Mouse (Mus musculus): ENCODE measurements around the gene Ptp4a2. TPM values are rescaled to one million over a fixed set of nuclear protein-coding genes. Genes with fewer than 3 reads are reported as not detected.
A peak's percentile ranks its signal among the peaks of the same experiment; 100 is the strongest.

The Ptp4a2 gene
- total RNA-seq, 2 experiments from 2014 or later: 569 to 658 TPM

- intact Hi-C loops (cut with DNase I): loop anchor here (5.0 kb wide), 2 partner anchors 34 to 81 kb away; no protein-coding TSS in a partner anchor
- TF ChIP-seq CTCF (IDR thresholded peaks at IDR 0.05): no peak
- peak overlapping the region; percentile 68; the same call in 1 of the 2 replicates for H3K27ac ChIP-seq
- no peak overlapping the region for H3K4me3 ChIP-seq
- DNase-seq: no peak
These were observed 27.5 kb upstream of the Ptp4a2 start for GRCm38 (mm10) chr4:129783506-129783905.

DNA sequence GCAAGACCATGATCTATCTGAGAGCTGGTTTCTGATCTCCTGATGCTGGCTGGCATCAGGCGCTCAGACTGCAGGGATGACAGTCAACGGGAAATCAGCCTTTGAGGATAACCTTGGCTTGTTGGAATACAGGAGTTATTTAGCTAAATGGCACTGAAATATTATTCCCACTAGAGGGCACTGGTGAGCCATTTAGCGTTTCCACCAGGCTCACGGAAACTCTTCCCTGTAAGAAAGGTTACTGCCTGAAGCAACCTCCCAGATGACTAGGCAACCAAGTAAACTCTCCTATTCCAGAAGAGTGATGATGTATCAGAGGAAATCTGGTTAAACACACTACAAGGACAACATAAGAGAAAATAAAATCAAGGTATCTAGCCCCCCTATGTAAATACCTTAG is 25.8 kb upstream of the Ptp4a2 start:
- TF ChIP-seq CTCF (IDR thresholded peaks at IDR 0.05): peak; percentile 97; the same call in 1 of the 2 replicates
- intact Hi-C loops (cut with DNase I): loop anchor here (1.0 to 5.0 kb wide), 3 partner anchors 52 to 302 kb away; no protein-coding TSS in a partner anchor
- DNase-seq: peak; percentile 58
- Histone ChIP-seq H3K4me3 (no peak overlapping the region), H3K27ac (0 out of 2 replicates have a peak overlapping the region, but pooled peaks have one; percentile 28)

- no peak for DNase-seq
- no peak for TF ChIP-seq CTCF (IDR thresholded peaks at IDR 0.05)
- intact Hi-C loops (cut with DNase I): loop anchor here (5.0 kb wide), 2 partner anchors 49 to 299 kb away; no protein-coding TSS in a partner anchor
- Histone ChIP-seq H3K4me3 (no peak overlapping the region), H3K27ac (peak overlapping the region; percentile 35; the same call in 1 of the 2 replicates)
These were observed 22.3 kb upstream of the Ptp4a2 start for GRCm38 (mm10) chr4:129788693-129789092.

DNA sequence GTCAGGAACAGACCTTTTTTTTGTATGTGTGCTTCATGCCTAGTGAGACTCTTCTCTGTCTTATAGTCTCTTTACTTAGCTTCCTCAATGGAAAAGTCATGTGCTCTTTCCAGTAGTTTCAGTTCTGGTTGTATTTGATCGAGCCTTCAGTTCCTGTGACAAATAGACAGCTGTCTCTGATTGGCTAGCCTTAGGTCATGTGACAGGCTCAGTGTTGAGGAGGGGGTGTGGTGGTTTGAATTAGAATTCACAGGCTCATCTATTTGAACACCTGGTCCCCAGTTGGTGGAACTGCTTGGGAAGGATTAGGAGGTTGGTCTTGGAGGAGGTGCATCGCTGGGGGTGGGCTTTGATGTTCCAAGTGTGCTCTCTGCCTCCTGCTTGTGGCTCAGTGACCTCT is 21.4 kb upstream of the Ptp4a2 start:
- no peak overlapping the region for H3K4me3 ChIP-seq
- no peak for TF ChIP-seq CTCF (IDR thresholded peaks at IDR 0.05)
- no peak overlapping the region for H3K27ac ChIP-seq
- DNase-seq: no peak
- intact Hi-C loops (cut with DNase I): loop anchor here (5.0 kb wide), 2 partner anchors 48 to 298 kb away; no protein-coding TSS in a partner anchor

DNA sequence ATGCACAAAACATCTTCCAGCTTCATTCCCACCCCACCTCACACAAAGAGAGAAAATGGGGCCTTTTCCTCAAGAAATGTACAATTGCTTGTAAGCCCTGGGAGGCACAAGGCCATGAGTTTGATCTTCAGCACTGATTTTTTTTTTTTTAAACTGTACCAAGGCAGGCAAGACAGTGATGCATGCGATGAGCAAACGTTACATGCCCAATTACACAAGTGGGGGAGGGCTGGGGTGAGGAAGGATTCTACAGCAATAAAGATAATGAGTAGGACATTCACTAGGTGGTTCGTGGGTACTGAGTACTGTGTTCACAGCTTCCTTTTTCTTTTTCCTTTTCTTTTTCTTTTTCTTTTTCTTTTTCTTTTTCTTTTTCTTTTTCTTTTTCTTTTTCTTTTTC is 20.5 kb upstream of the Ptp4a2 start:
- DNase-seq: no peak
- H3K27ac ChIP-seq: no peak overlapping the region
- intact Hi-C loops (cut with DNase I): no loop called here
- no peak for TF ChIP-seq CTCF (IDR thresholded peaks at IDR 0.05)
- no peak overlapping the region for H3K4me3 ChIP-seq

GRCm38 (mm10) chr4:129791399-129791798 is 19.6 kb upstream of the Ptp4a2 start:
- no peak for TF ChIP-seq CTCF (IDR thresholded peaks at IDR 0.05)
- no peak overlapping the region for H3K4me3 ChIP-seq
- peak; percentile 31 for DNase-seq
- H3K27ac ChIP-seq: peak overlapping the region; percentile 13; the same call in 1 of the 2 replicates
- intact Hi-C loops (cut with DNase I): no loop called here

DNA sequence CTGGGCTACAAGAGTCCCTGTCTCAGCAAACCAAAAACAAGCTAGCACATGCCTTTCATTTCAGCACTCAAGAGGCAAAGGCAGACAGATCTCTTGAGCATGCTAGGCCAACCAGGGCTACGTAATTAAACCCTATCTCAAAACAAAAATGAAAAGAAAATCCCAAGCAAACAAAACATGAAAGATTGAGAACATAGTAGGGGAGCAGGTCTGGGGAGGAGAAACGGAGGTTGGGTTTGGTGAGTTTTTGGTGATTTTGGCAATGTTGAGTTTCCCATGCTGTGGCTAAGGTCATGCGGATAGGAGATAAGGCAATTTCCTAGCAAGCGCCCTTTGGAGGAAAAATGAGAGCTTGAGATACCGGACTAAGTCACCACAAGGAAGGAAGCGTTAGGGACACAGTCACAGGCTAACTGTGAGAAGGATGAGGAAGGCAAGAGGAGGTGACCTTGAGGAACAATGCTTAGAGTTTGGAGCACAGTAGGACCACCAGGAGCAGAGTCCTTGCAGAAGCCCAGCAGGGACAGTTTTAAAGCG is 18.3 kb upstream of the Ptp4a2 start:
- no peak overlapping the region for H3K4me3 ChIP-seq
- DNase-seq: no peak
- TF ChIP-seq CTCF (IDR thresholded peaks at IDR 0.05): no peak
- intact Hi-C loops (cut with DNase I): no loop called here
- H3K27ac ChIP-seq: no peak overlapping the region

- TF ChIP-seq CTCF (IDR thresholded peaks at IDR 0.05): no peak
- intact Hi-C loops (cut with DNase I): no loop called here
- H3K27ac ChIP-seq: peak overlapping the region; percentile 43
- peak; percentile 32 for DNase-seq
- no peak overlapping the region for H3K4me3 ChIP-seq
These were observed 17.2 kb upstream of the Ptp4a2 start for GRCm38 (mm10) chr4:129793713-129794329.

DNA sequence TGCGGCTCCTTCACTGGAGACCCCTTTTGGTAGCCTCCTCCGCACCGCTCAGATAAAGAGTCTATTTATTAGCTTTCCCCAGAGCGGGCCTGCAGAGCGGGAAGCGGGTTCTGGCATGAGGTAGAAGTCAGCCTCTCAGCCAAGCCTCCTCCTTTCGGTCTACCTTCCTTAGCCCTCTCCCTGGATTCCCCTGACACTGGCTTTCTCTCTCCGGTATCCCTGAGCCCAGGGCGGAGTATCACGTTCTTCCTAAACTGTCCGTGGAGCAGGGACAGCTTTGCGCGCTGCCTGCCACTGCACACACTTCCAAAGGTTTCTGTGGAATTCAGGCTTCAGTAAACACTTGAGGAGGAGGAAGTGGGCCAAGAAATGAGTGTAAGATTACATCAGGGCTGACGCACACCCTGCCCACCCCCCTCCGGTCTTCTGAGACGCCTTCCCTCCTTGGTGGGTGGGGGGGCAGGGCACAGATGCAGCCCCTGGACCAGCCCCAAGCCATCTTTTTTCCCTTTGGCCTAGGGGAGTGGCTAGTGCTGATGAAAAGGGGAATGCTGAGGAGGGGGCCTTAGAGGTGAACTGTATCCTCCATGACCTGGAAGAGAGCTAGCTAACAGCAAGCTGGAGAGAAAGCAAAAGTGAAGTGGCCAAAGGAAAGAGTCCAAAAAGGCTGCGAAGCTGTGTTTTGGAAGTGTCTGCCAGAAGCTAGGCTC is 15.7 kb upstream of the Ptp4a2 start:
- peak; percentile 59 for DNase-seq
- H3K4me3 ChIP-seq: peak overlapping the region; percentile 57
- peak overlapping the region; percentile 83 for H3K27ac ChIP-seq
- intact Hi-C loops (cut with DNase I): no loop called here
- TF ChIP-seq CTCF (IDR thresholded peaks at IDR 0.05): no peak

- TF ChIP-seq CTCF (IDR thresholded peaks at IDR 0.05): no peak
- peak overlapping the region; percentile 57 for H3K4me3 ChIP-seq
- intact Hi-C loops (cut with DNase I): no loop called here
These were observed 15.2 kb upstream of the Ptp4a2 start for GRCm38 (mm10) chr4:129795861-129796260.

GRCm38 (mm10) chr4:129797985-129798384 is 13.0 kb upstream of the Ptp4a2 start:
- intact Hi-C loops (cut with DNase I): no loop called here
- Histone ChIP-seq H3K27ac (no peak overlapping the region), H3K4me3 (no peak overlapping the region)
- TF ChIP-seq CTCF (IDR thresholded peaks at IDR 0.05): no peak
- DNase-seq: no peak

More at GRCm38 (mm10) chr4:129795861-129796260, 15.2 kb upstream of the Ptp4a2 start:
- DNase-seq: no peak
- peak overlapping the region; percentile 83 for H3K27ac ChIP-seq

DNA sequence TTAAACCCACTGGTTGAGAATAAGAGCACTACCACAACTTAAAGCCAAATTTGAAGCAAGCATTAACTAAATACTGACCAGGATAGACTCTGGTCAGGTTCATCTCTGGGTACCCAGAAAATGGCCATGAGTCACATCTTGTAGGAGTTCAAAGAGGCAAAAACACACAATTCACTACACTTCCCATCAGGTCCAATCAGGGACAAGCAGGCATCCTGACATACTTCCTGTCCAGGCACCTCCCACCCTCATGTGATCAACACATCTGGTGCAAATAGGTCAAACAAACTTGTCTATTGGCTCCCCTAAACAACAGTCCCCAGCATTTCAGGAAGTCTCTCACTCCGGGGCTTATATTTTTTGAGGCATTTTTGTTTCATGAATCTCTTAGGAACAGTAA is 7.7 kb upstream of the Ptp4a2 start:
- Histone ChIP-seq H3K4me3 (no peak overlapping the region), H3K27ac (no peak overlapping the region)
- DNase-seq: no peak
- TF ChIP-seq CTCF (IDR thresholded peaks at IDR 0.05): no peak
- intact Hi-C loops (cut with DNase I): no loop called here

- Histone ChIP-seq H3K4me3 (no peak overlapping the region), H3K27ac (no peak overlapping the region)
- no peak for DNase-seq
- intact Hi-C loops (cut with DNase I): no loop called here
- TF ChIP-seq CTCF (IDR thresholded peaks at IDR 0.05): no peak
These were observed 6.0 kb upstream of the Ptp4a2 start for GRCm38 (mm10) chr4:129805059-129805458.
